Mouse (Mus musculus): ENCODE measurements around the gene Ankfy1.

DNA sequence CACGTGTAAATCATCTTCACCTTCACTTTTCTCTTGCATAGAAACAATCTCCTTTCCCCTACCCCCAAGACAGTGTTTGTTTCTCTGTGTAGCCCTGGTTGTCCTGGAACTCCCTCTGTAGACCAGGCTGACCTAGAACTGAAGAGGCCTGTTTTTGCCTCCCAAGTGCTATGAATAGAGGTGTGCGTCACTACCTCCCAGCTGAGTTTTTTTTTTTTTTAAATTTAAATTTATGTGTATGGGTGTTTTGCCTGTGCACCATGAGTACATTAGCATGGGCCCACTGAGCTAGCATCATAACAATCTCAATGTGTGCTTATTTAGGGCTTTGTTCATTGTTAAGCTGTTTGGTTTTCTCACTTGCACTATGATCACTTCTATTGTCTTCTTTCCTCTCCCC, 39.5 kb upstream of the Ankfy1 start:
- TF ChIP-seq CTCF (IDR thresholded peaks at IDR 0.05) (no peak), EP300 (IDR thresholded peaks at IDR 0.05) (no peak)
